Mouse (Mus musculus): Measurements from ENCODE around the gene Pnkd. TPM values are rescaled to one million over a fixed set of nuclear protein-coding genes. Genes with fewer than 3 reads are reported as not detected.

The Pnkd gene
- polyA plus RNA-seq (2012; rRNA removed): 63.9 and 70.7 TPM in 2 replicates
- polyA plus RNA-seq (2014; fragmentation: Nextera tagmentation; extraction: Ambion mirVana): 124 and 129 TPM in 2 replicates

DNA sequence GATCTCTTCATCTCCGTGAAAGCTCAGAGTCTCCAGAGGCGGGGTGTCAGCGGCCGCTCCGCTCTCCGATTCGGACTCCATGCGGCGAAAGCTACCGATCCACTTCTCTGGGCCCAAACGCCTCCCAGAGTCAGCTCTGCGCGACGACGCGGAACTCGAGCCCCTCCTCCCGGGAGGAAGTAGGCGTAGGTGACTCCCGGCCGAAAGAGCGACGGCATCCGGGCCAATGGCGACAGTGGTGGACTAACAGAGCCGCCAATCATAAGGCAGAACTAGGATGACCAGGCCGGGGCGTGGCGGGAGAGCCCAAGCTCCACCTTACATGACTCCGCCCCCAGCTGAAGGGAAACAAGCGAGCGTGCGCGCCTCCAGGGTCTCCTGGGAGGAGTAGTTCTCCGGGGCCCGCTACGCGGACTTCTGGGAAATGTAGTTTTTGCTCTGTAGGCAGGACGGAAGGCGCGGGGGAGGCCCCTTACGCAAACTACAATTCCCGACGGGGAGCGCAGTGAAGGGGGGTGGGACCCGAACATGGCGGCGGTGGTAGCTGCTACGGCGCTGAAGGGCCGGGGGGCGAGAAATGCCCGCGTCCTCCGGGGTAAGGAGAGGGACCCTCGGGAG lies at the start of gene Pnkd, which contains the start of gene Aamp:
Pnkd (plus strand) TSS at position 388 of the 618 bp plus-strand sequence.
Aamp (minus strand) TSS at position 196 of the 618 bp plus-strand sequence.
- peaks cover 9% of the 10 kb centered on the region for H3K4me1 ChIP-seq (ENCODE audit: control insufficient read depth, insufficient read depth, low read length)
- H3K4me2 ChIP-seq (replicated peaks; ENCODE audit: low read depth, low read length, severe bottlenecking): peak within 1 kb of the TSS; percentile 85
- peak; percentile 65; the same call in 1 of the 2 replicates for TF ChIP-seq POLR2A (IDR thresholded peaks at IDR 0.05; ENCODE audit: borderline replicate concordance, extremely low read depth, insufficient read depth, insufficient read length)
- peak within 1 kb of the TSS; percentile 86 for H3K9ac ChIP-seq (ENCODE audit: low read depth, low read length, severe bottlenecking)
- ATAC-seq (ENCODE audit: low FRiP score, low read depth): peak; percentile 97
- H3K4me3 ChIP-seq (replicated peaks; ENCODE audit: low read length): peak within 1 kb of the TSS; percentile 88
- H3K9me3 ChIP-seq (ENCODE audit: control insufficient read depth, low read length): no peaks in the 10 kb centered on the region
- H3K27ac ChIP-seq (replicated peaks; ENCODE audit: low read depth, low read length): peak within 1 kb of the TSS; percentile 79; the same call in 1 of the 2 replicates
- peaks cover 50% of the 10 kb centered on the region for H3K36me3 ChIP-seq (ENCODE audit: control insufficient read depth, insufficient read depth, low read length)
- under 1% methylated on average over 56 of the region's 56 CpGs for WGBS
- peak; percentile 100 for DNase-seq (ENCODE audit: low spot score)
- no peaks in the 10 kb centered on the region for H3K27me3 ChIP-seq (ENCODE audit: control insufficient read depth, insufficient read depth, low read length)

DNA sequence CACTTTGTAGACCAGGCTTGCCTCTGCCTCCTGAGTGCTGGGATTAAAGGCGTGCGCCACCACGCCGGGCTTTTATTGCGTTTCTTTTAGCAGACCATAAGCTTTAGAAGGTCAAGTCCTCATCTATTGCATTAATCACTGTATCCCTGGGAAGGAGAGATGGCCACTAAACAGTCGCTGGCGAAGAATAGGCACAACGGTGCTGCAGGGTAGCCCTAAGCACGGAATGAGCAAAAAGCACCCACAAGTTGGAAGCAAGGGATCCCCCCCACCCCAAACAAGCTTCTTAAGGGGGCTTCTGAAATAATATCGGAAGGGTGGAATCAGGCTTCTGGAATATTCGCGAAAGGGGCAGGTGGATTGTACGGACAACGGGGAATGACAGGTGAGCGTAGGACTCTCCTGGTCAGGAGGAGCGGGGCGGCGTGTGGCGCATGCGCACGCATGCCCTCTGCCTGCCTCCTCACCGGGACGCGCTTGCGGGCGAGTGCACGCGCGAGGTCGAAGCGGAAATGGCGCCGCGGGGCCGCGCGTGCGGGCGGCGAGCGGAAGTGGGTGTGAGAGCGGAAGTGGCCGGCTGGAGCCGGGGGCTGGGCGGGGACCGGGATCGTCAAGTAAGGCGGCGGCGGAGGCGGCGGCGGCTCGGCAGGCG lies 48.7 kb upstream of the Pnkd start, which contains the start of gene Arpc2:
Arpc2 (plus strand) TSS at position 147 of the 652 bp plus-strand sequence.
- peak within 1 kb of the TSS; percentile 74 for H3K4me2 ChIP-seq (replicated peaks; ENCODE audit: low read depth, low read length, severe bottlenecking)
- H3K27me3 ChIP-seq (ENCODE audit: control insufficient read depth, insufficient read depth, low read length): no peaks in the 10 kb centered on the region
- H3K4me1 ChIP-seq (ENCODE audit: control insufficient read depth, insufficient read depth, low read length): peaks cover 20% of the 10 kb centered on the region
- peaks cover 2% of the 10 kb centered on the region; the same call in 1 of the 2 replicates for H3K36me3 ChIP-seq (ENCODE audit: control insufficient read depth, insufficient read depth, low read length)
- DNase-seq (ENCODE audit: low spot score) (peak; percentile 91), ATAC-seq (ENCODE audit: low FRiP score, low read depth) (peak; percentile 95)
- peak within 1 kb of the TSS; percentile 99 for H3K4me3 ChIP-seq (replicated peaks; ENCODE audit: low read length)
- peak within 1 kb of the TSS; percentile 81 for H3K27ac ChIP-seq (replicated peaks; ENCODE audit: low read depth, low read length)
- TF ChIP-seq POLR2A (IDR thresholded peaks at IDR 0.05; ENCODE audit: borderline replicate concordance, extremely low read depth, insufficient read depth, insufficient read length): peak; percentile 66; the same call in 1 of the 2 replicates
- 2% methylated on average over 45 of the region's 55 CpGs for WGBS
- peak within 1 kb of the TSS; percentile 89 for H3K9ac ChIP-seq (ENCODE audit: low read depth, low read length, severe bottlenecking)
- no peaks in the 10 kb centered on the region for H3K9me3 ChIP-seq (ENCODE audit: control insufficient read depth, low read length)

DNA sequence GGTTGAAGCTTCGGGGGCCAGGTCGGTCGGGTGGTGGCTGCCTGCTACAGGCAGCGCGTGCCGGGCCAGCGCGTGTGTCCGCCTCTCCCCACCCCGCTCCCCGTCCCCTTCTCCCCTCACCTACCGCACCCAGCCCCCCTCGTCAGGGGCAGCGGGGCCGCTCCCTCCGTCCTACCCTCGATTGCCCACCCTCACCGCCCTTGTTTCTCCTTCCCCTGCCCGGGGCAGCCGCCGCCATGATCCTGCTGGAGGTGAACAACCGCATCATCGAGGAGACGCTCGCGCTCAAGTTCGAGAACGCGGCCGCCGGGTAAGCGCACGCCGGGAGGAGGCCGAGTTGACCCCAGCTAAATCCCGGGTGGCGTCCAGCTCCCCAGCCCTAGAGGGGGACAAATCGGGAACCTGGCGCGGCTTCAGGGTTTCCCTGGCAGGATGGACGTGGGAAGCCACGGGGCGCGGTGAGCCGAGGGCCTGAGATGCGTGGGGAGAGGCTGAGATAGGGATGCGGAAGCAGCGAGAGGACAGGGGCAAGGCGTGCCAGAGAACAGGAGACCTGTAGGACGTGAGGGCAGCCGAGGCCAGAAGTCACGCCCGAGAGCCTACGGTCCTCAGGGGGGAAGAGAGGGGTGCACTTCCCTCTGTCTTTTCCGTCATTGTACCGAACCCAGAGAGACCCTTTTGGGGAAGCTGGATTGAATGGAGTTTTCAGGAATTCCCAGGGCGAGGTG lies 48.0 kb upstream of the Pnkd start:
- H3K36me3 ChIP-seq (ENCODE audit: control insufficient read depth, insufficient read depth, low read length): peaks cover 4% of the 10 kb centered on the region; the same call in 1 of the 2 replicates
- H3K9ac ChIP-seq (ENCODE audit: low read depth, low read length, severe bottlenecking): peak overlapping the region; percentile 89
- DNase-seq (ENCODE audit: low spot score): no peak
- H3K27ac ChIP-seq (replicated peaks; ENCODE audit: low read depth, low read length): peak overlapping the region; percentile 81
- peaks cover 20% of the 10 kb centered on the region for H3K4me1 ChIP-seq (ENCODE audit: control insufficient read depth, insufficient read depth, low read length)
- H3K4me3 ChIP-seq (replicated peaks; ENCODE audit: low read length): peak overlapping the region; percentile 99
- under 1% methylated on average over 41 of the region's 57 CpGs for WGBS
- no peaks in the 10 kb centered on the region for H3K27me3 ChIP-seq (ENCODE audit: control insufficient read depth, insufficient read depth, low read length)
- no peak for TF ChIP-seq POLR2A (IDR thresholded peaks at IDR 0.05; ENCODE audit: borderline replicate concordance, extremely low read depth, insufficient read depth, insufficient read length)
- H3K4me2 ChIP-seq (replicated peaks; ENCODE audit: low read depth, low read length, severe bottlenecking): peak overlapping the region; percentile 74
- H3K9me3 ChIP-seq (ENCODE audit: control insufficient read depth, low read length): no peaks in the 10 kb centered on the region
- 0 out of 2 replicates have a peak, but pooled peaks have one; percentile 12 for ATAC-seq (ENCODE audit: low FRiP score, low read depth)

DNA sequence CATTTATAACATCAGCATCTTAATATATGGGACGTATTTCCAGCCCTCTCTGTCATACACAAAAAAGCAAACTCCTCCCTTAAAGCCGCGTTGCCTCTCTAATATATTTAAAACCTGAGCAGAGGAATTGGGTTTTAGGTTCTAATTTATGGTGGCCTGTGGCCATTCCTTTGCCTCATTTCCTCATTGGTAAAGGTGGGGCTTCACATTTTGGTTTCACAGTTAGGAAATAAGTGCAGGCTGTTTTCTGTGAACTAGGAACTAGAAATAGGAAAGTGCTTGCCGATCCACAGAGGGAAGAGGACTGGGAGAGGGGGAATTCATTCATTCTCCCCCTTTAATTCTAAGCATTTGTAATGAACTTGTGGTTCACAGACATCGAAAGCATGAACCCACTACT lies 47.1 kb upstream of the Pnkd start:
- peaks cover 20% of the 10 kb centered on the region for H3K4me1 ChIP-seq (ENCODE audit: control insufficient read depth, insufficient read depth, low read length)
- no peak for ATAC-seq (ENCODE audit: low FRiP score, low read depth)
- no peak for DNase-seq (ENCODE audit: low spot score)
- peak overlapping the region; percentile 99 for H3K4me3 ChIP-seq (replicated peaks; ENCODE audit: low read length)
- no peaks in the 10 kb centered on the region for H3K9me3 ChIP-seq (ENCODE audit: control insufficient read depth, low read length)
- H3K9ac ChIP-seq (ENCODE audit: low read depth, low read length, severe bottlenecking): peak overlapping the region; percentile 89
- H3K36me3 ChIP-seq (ENCODE audit: control insufficient read depth, insufficient read depth, low read length): peaks cover 4% of the 10 kb centered on the region; the same call in 1 of the 2 replicates
- H3K27ac ChIP-seq (replicated peaks; ENCODE audit: low read depth, low read length): no peak overlapping the region
- no peak for TF ChIP-seq POLR2A (IDR thresholded peaks at IDR 0.05; ENCODE audit: borderline replicate concordance, extremely low read depth, insufficient read depth, insufficient read length)
- H3K27me3 ChIP-seq (ENCODE audit: control insufficient read depth, insufficient read depth, low read length): no peaks in the 10 kb centered on the region
- 30% methylated on average over 5 of the region's 5 CpGs for WGBS
- H3K4me2 ChIP-seq (replicated peaks; ENCODE audit: low read depth, low read length, severe bottlenecking): peak overlapping the region; percentile 74

DNA sequence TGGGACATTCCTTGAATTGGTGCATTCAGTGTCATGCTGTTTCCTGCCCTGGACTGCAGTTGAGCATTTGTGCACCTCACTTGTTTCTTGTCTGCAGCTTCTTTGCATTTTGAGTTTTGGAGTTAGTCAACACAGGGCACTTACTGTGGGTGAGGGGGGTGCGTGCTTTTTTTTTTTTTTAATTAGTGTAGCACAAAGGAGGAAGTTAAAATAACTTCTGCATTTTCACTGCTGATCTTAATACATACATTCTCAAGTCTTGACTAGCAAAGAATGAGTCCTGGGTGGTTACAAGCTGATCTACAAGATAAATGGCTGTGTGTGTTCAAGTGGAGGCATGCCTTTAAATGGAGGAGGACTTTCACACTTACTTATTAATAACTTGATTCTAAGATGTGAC lies 46.6 kb upstream of the Pnkd start:
- 77% methylated on average over 1 of the region's 1 CpGs for WGBS
- Histone ChIP-seq H3K9me3 (ENCODE audit: control insufficient read depth, low read length) (no peaks in the 10 kb centered on the region), H3K4me3 (replicated peaks; ENCODE audit: low read length) (peak overlapping the region; percentile 99), H3K27ac (replicated peaks; ENCODE audit: low read depth, low read length) (no peak overlapping the region), H3K4me1 (ENCODE audit: control insufficient read depth, insufficient read depth, low read length) (peaks cover 20% of the 10 kb centered on the region), H3K36me3 (ENCODE audit: control insufficient read depth, insufficient read depth, low read length) (peaks cover 4% of the 10 kb centered on the region; the same call in 1 of the 2 replicates), H3K27me3 (ENCODE audit: control insufficient read depth, insufficient read depth, low read length) (no peaks in the 10 kb centered on the region), H3K4me2 (replicated peaks; ENCODE audit: low read depth, low read length, severe bottlenecking) (peak overlapping the region; percentile 74), H3K9ac (ENCODE audit: low read depth, low read length, severe bottlenecking) (peak overlapping the region; percentile 89; the same call in 1 of the 2 replicates)
- ATAC-seq (ENCODE audit: low FRiP score, low read depth): no peak
- no peak for TF ChIP-seq POLR2A (IDR thresholded peaks at IDR 0.05; ENCODE audit: borderline replicate concordance, extremely low read depth, insufficient read depth, insufficient read length)
- DNase-seq (ENCODE audit: low spot score): no peak

Data from limb, embryonic 14.5 days (tissue).